Mouse (Mus musculus) left cerebral cortex, adult 18-20 months (tissue): Measurements from ENCODE around the gene Rgma. TPM values are rescaled to one million over a fixed set of nuclear protein-coding genes. Genes with fewer than 3 reads are reported as not detected.

Source experiments
- DNase-seq, 2 experiments: peaks; one replicate each; pipeline ENCODE4 v3.0.0; 2021 to 2022; ENCODE audit warnings: low spot score in 2 of 2, mixed read lengths in 1 of 2
- long read RNA-seq, 2 experiments: library from polyadenylated mRNA; stranded (forward); transcript quantifications; one replicate each; pipeline ENCODE4 v2.0.0; 2021
- total RNA-seq, 2 experiments: library from RNA; stranded (reverse); gene quantifications; 2 replicates each; pipeline ENCODE4 v1.2.3; 2021

The Rgma gene
- total RNA-seq = 10 to 100 TPM; 51.3 to 55.2 TPM
- long read RNA-seq, experiment 1, transcript Rgma-204 (3 exons, 3,371 nt) = major isoform, 12 of 32 reads
- long read RNA-seq, experiment 1, transcript Rgma-201 (4 exons, 3,586 nt) = minor isoform, 10 of 32 reads
- long read RNA-seq, experiment 1, partial matches to known transcripts = 10 of 32 reads
- long read RNA-seq, experiment 1, other reads (novel, unspliced or antisense) = 0 of 32 reads
- long read RNA-seq, experiment 2, transcript Rgma-201 (4 exons, 3,586 nt) = major isoform, 8 of 21 reads
- long read RNA-seq, experiment 2, partial matches to known transcripts = 0 of 21 reads
- long read RNA-seq, experiment 2, other reads (novel, unspliced or antisense) = 8 of 21 reads

- peak; percentile 37 to 56 for DNase-seq
Observed at GRCm38 (mm10) chr7:73375257-73376100, at the start of gene Rgma. TSS of gene Rgma (plus strand) at chr7:73375509.

DNA sequence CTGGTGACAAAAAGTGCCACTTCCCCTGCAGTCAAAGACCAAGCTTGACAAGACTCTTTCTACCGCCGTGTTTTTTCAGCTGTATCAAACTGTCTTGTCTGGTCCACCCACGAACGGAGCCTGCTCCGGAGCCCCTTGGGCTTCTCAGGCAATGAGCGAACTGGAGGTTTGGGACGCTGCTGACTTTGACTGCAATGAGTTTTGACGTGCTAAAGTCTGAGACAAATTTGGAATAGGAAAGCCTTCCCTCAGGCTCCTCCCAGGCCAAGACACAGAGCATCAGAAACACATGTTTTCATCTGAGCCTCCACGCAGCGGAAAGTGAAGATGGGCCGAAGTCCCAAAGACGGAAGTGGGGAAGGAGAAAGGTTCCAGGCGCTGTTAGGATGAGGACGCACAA lies 49.1 kb upstream of the Rgma start:
- DNase-seq = peak in 1 of 2 experiments; percentile 27

DNA sequence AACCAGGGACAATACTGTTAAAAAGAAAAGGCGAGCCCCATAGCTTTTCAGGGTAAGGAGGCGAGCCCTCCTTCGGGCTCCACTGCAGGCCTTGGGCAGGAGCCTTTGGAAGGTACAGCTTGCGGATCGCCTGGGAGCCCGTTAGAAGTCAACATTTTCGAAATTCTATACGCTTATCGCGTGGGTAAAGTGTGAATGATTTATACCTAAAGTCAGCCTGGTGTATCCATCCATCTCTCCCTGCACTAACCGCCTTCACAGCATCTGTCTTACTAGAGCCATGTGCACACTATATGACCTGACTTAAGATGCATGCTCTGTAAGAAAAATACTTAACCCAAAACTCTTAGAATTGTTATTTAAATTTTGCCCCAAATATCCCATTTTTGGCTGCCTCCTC lies 48.6 kb upstream of the Rgma start:
- DNase-seq = peak; percentile 29 to 37

DNA sequence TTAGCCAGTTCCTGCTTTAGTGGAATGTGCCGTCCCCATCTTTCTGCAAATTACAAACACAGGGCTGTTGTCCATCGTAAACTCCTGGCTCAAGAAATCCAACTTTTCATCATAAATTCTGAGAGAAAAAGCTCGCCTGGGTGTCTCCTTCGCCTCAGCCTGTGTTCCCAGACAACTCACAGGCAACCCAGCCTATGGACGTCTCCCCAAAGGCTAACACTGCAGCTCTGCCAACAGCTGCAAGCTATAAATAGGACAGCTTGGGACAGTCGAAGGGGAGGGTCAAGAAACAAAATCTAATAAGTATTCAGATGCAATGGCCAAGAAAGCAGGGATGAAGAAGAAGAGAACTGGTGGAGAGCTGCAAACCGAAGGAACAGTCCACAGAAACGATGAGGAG lies 48.1 kb upstream of the Rgma start:
- DNase-seq = no peak

DNA sequence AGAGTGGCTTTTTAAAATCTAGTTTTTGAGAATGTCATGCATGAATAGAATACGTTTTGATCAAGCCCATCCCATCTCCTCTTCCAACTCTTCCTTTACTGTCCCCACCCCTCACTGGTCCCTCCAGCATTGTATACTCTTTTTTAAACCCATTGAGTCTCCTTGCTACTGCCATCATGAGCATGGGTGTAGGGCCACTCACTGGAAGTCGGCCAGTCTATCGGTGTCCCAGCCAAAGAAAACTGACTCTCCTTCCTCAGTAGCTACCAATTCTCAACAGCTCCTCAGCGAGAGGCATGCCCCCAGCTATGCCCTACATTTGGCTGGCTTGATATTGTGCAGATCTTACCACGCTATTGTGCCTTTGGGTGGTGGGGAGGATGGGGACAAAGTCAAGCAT lies 47.7 kb upstream of the Rgma start:
- no peak for DNase-seq

GRCm38 (mm10) chr7:73328653-73329207 lies 46.6 kb upstream of the Rgma start:
- DNase-seq = no peak

DNA sequence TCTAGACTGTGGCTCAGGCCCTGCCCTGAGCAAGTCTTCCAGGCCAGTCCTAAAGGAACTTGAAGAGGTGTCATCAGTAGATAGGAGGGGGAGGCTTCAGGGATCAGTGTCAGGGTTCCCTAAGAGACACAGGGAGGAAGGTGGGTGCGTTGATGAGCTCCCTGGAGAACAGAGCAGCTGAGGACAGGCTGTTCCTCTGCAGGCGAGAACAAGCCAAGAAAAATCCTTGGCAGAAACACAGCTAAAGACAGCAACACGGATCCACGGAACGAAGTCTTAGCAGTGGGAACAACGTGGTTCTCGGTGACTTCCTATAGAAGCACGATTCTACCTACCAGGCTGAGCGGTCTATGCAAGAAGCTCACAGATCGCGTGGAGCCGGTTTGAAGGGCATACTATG lies 44.6 kb upstream of the Rgma start:
- peak; percentile 58 to 72 for DNase-seq

DNA sequence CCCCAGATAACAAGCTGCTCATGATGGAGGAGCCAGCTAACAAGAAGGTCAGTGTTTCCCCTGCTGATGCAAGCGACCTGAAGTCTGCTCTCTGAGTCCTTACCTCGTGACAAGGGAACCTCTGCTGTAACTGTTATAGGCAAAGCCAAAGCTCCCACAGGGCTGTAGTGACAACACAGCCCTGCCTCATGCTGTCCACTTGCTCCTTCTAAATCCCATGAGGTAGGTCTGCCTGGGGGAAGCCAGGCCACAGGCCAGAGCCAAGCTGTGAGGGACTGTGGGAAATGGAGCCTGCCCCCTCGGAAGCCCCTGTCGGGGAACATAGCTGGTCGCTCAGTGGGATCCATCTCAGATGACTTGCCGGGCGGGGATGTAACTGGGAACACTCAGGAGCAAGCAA lies 43.7 kb upstream of the Rgma start:
- no peak for DNase-seq

GRCm38 (mm10) chr7:73333398-73333988 lies 41.8 kb upstream of the Rgma start:
- no peak for DNase-seq

GRCm38 (mm10) chr7:73334883-73335282 lies 40.4 kb upstream of the Rgma start:
- no peak for DNase-seq

- DNase-seq = no peak
Observed at GRCm38 (mm10) chr7:73336380-73336779, 38.9 kb upstream of the Rgma start.

GRCm38 (mm10) chr7:73338353-73338752 lies 37.0 kb upstream of the Rgma start:
- DNase-seq = no peak

DNA sequence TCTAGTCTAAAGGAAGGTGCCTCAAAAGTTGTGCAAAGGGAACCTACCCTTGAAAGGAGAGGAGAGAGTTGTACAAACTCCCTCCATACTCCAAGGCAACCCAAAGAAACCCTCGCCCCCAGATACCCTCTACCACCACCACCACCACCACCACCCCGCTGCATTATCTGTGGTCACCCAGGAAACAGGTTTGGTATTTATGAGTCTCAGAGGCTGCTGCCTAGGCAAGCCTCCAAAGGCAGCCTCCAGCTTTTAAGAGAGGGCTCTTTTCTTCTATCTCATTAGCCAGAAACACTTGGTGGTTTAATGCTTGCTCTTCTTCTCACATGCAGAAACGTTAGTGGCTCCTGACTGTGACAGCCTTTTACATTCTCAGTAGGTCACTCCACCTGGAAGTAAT lies 31.5 kb upstream of the Rgma start:
- DNase-seq = no peak

DNA sequence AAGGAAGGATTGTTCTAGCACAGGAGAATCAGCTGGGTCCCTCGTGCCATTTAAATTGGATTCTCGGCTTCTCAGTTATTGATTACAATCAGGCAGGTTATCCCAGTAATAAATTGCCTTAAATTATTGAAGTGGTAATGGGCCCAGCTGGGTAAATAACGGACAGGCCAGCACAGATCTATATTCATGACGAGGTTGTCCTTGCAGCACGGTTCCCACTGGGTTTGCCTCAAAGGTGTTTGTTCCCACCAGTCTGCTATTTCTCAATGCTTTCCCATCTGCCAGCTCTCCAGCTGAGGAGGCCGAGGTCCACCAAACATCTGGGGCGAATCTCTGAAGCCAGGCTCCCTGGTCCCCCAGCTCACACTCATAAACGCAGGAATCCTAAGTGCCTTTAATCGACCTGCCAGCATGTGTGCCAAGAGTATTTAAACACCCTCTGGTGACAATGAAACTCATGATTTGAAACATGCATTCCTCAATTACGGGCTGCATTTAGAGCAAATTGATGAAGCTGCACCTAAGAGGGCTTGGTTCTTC lies 26.7 kb upstream of the Rgma start:
- no peak for DNase-seq

DNA sequence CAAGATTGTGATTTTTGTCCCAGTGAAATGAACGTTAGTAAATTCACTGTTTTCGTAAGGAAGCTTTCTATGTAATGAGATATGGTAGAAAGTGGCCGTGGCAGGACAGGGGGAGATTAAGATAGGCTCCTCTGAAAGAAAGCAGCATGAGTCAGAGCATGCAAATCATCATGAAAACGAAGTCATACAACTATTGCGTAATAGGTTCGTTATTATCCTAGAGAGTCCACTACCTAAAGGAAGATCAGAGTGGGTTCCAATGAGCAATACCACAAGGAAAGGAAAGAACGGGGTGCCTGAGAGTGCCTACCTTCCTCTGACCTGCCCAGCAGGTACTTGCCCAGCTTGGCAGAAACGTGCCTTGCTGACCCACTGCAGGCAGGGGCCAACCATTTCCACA lies 26.2 kb upstream of the Rgma start:
- no peak for DNase-seq

GRCm38 (mm10) chr7:73355229-73355628 lies 20.1 kb upstream of the Rgma start:
- DNase-seq = no peak

DNA sequence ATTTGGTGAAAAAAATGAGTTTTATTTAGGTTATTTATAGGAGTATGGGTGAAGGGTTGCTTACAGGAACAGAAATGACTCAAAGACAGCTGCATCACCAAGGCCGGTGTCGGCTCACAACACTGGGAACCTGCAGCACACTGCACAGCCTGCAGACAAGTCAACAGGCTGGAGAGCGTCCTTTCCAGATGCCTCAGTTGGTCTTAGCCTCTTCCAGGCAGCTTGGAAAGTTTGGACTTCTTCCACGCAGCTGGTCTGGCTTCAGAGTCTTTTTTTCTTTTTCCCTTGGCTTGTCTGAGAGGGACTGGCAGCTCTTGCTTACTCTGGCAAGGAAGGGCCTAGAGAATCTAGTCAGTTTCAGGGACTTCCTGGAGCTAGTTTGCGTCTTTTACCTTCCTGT lies 18.4 kb upstream of the Rgma start:
- DNase-seq = no peak

DNA sequence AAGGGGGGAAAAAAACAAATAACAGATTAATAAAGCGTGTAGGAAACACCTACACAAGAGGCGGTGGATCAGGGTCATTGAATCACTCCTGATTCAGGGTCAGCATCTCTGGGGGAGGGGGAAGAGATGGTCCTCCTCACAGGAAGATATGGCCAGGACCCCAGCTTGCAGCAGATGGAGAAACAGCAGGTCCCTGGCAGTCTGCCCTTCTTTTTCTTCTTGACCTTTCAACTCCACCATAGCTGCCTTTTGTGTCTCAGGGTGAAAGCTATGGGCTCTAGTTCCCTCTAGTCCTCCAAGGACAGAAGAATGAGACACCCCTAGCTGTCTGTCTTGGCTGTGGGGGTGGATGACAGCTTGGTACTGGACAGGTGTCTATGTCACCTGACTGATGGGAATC lies 17.7 kb upstream of the Rgma start:
- DNase-seq = no peak

DNA sequence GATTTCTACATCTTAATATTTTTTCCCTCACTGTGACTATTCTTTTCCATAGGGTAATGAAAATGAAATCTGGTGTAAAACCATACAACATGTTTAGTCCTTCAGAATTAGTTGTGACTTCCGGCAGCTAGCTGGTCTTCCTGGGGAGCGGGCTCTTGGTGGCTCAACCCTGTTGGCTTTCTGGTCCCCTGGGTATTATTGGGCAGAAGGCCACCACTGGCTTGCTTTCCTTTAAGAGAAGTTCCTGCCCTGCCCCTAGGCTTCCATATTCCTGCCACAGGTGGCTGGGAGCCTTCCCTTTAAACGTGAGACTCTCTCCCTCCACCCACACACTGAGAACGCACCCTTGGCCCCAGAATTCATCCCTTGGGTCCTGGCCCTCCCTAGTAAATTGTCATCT lies 9.8 kb upstream of the Rgma start:
- no peak for DNase-seq

GRCm38 (mm10) chr7:73365965-73366364 lies 9.3 kb upstream of the Rgma start:
- no peak for DNase-seq

DNA sequence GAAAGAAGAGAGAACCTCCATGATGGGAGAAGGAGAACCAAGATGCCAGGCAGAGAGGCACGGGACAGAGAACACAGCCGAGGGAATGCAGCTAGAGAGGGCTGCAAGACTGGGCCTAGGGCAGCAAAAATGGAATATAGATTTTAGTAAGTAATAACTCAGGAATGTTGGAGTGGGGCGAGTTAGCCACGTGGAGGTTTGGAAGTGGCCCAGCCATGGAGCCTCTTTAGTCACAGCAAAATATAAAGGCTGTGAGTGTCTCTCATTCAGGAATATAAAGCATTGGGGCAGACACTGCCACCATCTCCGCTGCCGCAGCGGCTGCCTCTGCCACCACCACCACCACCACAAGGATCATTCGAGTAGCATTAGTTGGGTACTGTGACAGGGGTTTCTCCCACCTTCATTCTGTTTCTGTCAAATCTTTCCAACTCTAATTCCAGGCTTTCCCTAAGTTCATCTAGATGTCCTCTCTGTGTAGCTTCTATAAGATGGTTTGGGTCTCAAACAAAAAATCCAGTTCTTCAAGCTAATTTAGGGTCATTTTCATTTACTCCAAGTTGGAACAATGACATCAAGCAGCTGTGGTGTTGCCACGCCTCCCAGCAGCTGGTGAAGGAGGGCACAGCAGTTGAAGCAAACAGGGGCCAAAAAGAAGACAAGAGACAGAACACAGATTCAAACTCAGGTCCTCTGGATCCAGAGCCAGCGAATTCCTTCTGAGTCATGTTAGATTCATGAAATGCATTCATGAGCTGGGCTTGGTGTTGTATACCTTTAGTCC lies 7.4 kb upstream of the Rgma start:
- no peak for DNase-seq
